Comparison of ENCODE assay signal across 8 mouse cellular contexts in genomic region chr5:114568818-114569217, GRCm38 (mm10). TPM values are rescaled to one million over a fixed set of nuclear protein-coding genes. Genes with fewer than 3 reads are reported as not detected.
DNase-seq lines count a peak whose midpoint lies in the region; ATAC-seq lines count a peak whose summit lies in the region.

No protein-coding gene starts in this region.

- no peak for DNase-seq in kidney, postnatal 14 days
- DNase-seq in MN1 (ENCODE audit: low spot score), result no peak
- DNase-seq in gastrocnemius, adult 18-20 months (ENCODE audit: low spot score), result no peak

- no peak overlapping the region for H3K27ac ChIP-seq in kidney, embryonic 16.5 days (ENCODE audit: low read length)
- no peak overlapping the region for H3K27ac ChIP-seq in forebrain, embryonic 12.5 days
- H3K27ac ChIP-seq in limb, embryonic 15.5 days, result no peak overlapping the region
- H3K27ac ChIP-seq in neural tube, embryonic 12.5 days, result no peak overlapping the region

- peaks cover 67% of the 10 kb centered on the region for H3K4me1 ChIP-seq in kidney, embryonic 16.5 days (ENCODE audit: insufficient read depth, low read length)
- peaks cover 63% of the 10 kb centered on the region for H3K4me1 ChIP-seq in forebrain, embryonic 12.5 days
- H3K4me1 ChIP-seq in limb, embryonic 15.5 days, result peaks cover 56% of the 10 kb centered on the region
- H3K4me1 ChIP-seq in neural tube, embryonic 12.5 days, result peaks cover 55% of the 10 kb centered on the region

- 30% methylated on average over 5 of the region's 5 CpGs for WGBS in kidney, embryonic 16.5 days
- WGBS in forebrain, embryonic 12.5 days, result 12% methylated on average over 5 of the region's 5 CpGs
- WGBS in limb, embryonic 15.5 days, result 26% methylated on average over 5 of the region's 5 CpGs
- WGBS in neural tube, embryonic 12.5 days, result 12% methylated on average over 5 of the region's 5 CpGs

- peaks cover 3% of the 10 kb centered on the region; the same call in 1 of the 2 replicates for H3K27me3 ChIP-seq in kidney, embryonic 16.5 days (ENCODE audit: insufficient read depth, low read length)
- peaks cover 43% of the 10 kb centered on the region for H3K27me3 ChIP-seq in forebrain, embryonic 12.5 days
- H3K27me3 ChIP-seq in limb, embryonic 15.5 days, result peaks cover 56% of the 10 kb centered on the region
- H3K27me3 ChIP-seq in neural tube, embryonic 12.5 days (replicated peaks), result peaks cover 5% of the 10 kb centered on the region; the same call in 1 of the 2 replicates

- no peak for ATAC-seq in kidney, embryonic 16.5 days (ENCODE audit: low FRiP score, low TSS enrichment)
- ATAC-seq in forebrain, embryonic 12.5 days (ENCODE audit: low FRiP score), result no peak
- ATAC-seq in limb, embryonic 15.5 days (ENCODE audit: insufficient number of reproducible peaks, low FRiP score, low TSS enrichment, low read depth), result no peak
- ATAC-seq in neural tube, embryonic 12.5 days (ENCODE audit: low FRiP score, low read depth), result no peak
- no peak for ATAC-seq in erythroid progenitor cell, adult 5-6 weeks (replicated peaks; ENCODE audit: low FRiP score, poor library complexity, severe bottlenecking)

- H3K9ac ChIP-seq in kidney, embryonic 16.5 days (replicated peaks; ENCODE audit: low read length), result peak overlapping the region; percentile 74
- H3K9ac ChIP-seq in forebrain, embryonic 12.5 days, result peak overlapping the region; percentile 79
- no peak overlapping the region for H3K9ac ChIP-seq in limb, embryonic 15.5 days
- peak overlapping the region; percentile 82 for H3K9ac ChIP-seq in neural tube, embryonic 12.5 days

- no peaks in the 10 kb centered on the region for H3K36me3 ChIP-seq in kidney, embryonic 16.5 days (ENCODE audit: insufficient read depth, low read length)
- H3K36me3 ChIP-seq in forebrain, embryonic 12.5 days (replicated peaks), result no peaks in the 10 kb centered on the region
- H3K36me3 ChIP-seq in limb, embryonic 15.5 days, result no peaks in the 10 kb centered on the region
- no peaks in the 10 kb centered on the region for H3K36me3 ChIP-seq in neural tube, embryonic 12.5 days

- peak overlapping the region; percentile 73 for H3K4me3 ChIP-seq in kidney, embryonic 16.5 days (ENCODE audit: low read length)
- H3K4me3 ChIP-seq in forebrain, embryonic 12.5 days (replicated peaks), result peak overlapping the region; percentile 63
- no peak overlapping the region for H3K4me3 ChIP-seq in limb, embryonic 15.5 days
- H3K4me3 ChIP-seq in neural tube, embryonic 12.5 days, result peak overlapping the region; percentile 60

- no peaks in the 10 kb centered on the region; the same call in 1 of the 2 replicates for H3K9me3 ChIP-seq in kidney, embryonic 16.5 days (ENCODE audit: low read length)
- 0 out of 2 replicates have a peak, but pooled peaks cover 4% of the 10 kb centered on the region for H3K9me3 ChIP-seq in forebrain, embryonic 12.5 days
- H3K9me3 ChIP-seq in limb, embryonic 15.5 days, result no peaks in the 10 kb centered on the region
- 0 out of 2 replicates have a peak, but pooled peaks cover 3% of the 10 kb centered on the region for H3K9me3 ChIP-seq in neural tube, embryonic 12.5 days

- peak overlapping the region; percentile 97 for H3K4me2 ChIP-seq in kidney, embryonic 16.5 days (replicated peaks; ENCODE audit: low read depth, low read length)
- H3K4me2 ChIP-seq in forebrain, embryonic 12.5 days, result peak overlapping the region; percentile 72
- H3K4me2 ChIP-seq in limb, embryonic 15.5 days, result peak overlapping the region; percentile 1; the same call in 1 of the 2 replicates
- H3K4me2 ChIP-seq in neural tube, embryonic 12.5 days (replicated peaks), result peak overlapping the region; percentile 89

RNA-seq across cellular contexts. Expression of gene Fam222a, which starts 1.0 kb away (rescaled TPM):
- polyA plus RNA-seq in kidney, embryonic 16.5 days (2015; fragmentation: Nextera tagmentation; extraction: Ambion mirVana), result 4.1 and 4.5 TPM in 2 replicates
- polyA plus RNA-seq in forebrain, embryonic 12.5 days (2016; fragmentation: Nextera tagmentation; extraction: Ambion mirVana), result 6.9 and 10.2 TPM in 2 replicates
- 0.46 and 0.63 TPM in 2 replicates for polyA plus RNA-seq in limb, embryonic 15.5 days (2015; fragmentation: Nextera tagmentation; extraction: Ambion mirVana)
- polyA plus RNA-seq in neural tube, embryonic 12.5 days (2016; fragmentation: Nextera tagmentation; extraction: Ambion mirVana), result 7.2 and 8.0 TPM in 2 replicates
- 2.9 TPM in 1 of 2 replicates, not detected in the other for total RNA-seq in erythroid progenitor cell, adult 5-6 weeks (2015; ENCODE audit: low replicate concordance)
- 0.39 TPM in 1 of 2 replicates, not detected in the other for total RNA-seq in erythroid progenitor cell, adult 5-6 weeks (2017; ENCODE audit: low replicate concordance)
- total RNA-seq in gastrocnemius, adult 18-20 months (2021), result under 1 TPM; 0.33 to 0.66 TPM

Comparison
In these comparisons a context has a peak if more than half of its experiments do, and no peak if none do; other contexts are left out.
1. H3K4me2 ChIP-seq: peak in every context shown above with its lines; median percentile 97 in kidney, embryonic 16.5 days; 89 in neural tube, embryonic 12.5 days; 72 in forebrain, embryonic 12.5 days; 1 in limb, embryonic 15.5 days.